Mouse (Mus musculus): ENCODE measurements at regions not wholly inside any gene's neighbourhood (a gene's known extent, or its start where the extent isn't known, plus 50 kb on each side); places are given as distances from the start of the nearest gene placed in this dataset.
"Not testable (repeated sequence)": the region's sequence is repeated elsewhere in the genome, so short reads cannot be mapped to it uniquely, and the experiment has no call there.

GRCm38 (mm10) chr5:134042938-134043337 lies 56.6 kb upstream of the Castor2 start:
- not testable (repeated sequence) for TF ChIP-seq USF1 (IDR thresholded peaks at IDR 0.05; ENCODE audit: low read depth, low read length); UBTF (IDR thresholded peaks at IDR 0.05; ENCODE audit: low read depth, low read length); POLR2A (IDR thresholded peaks at IDR 0.05; ENCODE audit: low read depth, low read length); POLR2AphosphoS2 (IDR thresholded peaks at IDR 0.05; ENCODE audit: low read depth, low read length); JUND (conservative IDR thresholded peaks at IDR 0.05; ENCODE audit: low read depth, low read length); E2F4 (IDR thresholded peaks at IDR 0.05; ENCODE audit: insufficient replicate concordance, low read depth, low read length); CTCF (conservative IDR thresholded peaks at IDR 0.05 in 1 of 2, IDR thresholded peaks at IDR 0.05 in 1 of 2; ENCODE audit: low read depth in 2 of 2, low read length in 2 of 2)

Measured in CH12.LX (cell line).